Mouse (Mus musculus): ENCODE measurements around the gene Atxn10. TPM values are rescaled to one million over a fixed set of nuclear protein-coding genes. Genes with fewer than 3 reads are reported as not detected.
A peak's percentile ranks its signal among the peaks of the same experiment; 100 is the strongest.

The Atxn10 gene
- polyA plus RNA-seq (2015; fragmentation: Nextera tagmentation; extraction: Ambion mirVana): 538 and 548 TPM in 2 replicates

DNA sequence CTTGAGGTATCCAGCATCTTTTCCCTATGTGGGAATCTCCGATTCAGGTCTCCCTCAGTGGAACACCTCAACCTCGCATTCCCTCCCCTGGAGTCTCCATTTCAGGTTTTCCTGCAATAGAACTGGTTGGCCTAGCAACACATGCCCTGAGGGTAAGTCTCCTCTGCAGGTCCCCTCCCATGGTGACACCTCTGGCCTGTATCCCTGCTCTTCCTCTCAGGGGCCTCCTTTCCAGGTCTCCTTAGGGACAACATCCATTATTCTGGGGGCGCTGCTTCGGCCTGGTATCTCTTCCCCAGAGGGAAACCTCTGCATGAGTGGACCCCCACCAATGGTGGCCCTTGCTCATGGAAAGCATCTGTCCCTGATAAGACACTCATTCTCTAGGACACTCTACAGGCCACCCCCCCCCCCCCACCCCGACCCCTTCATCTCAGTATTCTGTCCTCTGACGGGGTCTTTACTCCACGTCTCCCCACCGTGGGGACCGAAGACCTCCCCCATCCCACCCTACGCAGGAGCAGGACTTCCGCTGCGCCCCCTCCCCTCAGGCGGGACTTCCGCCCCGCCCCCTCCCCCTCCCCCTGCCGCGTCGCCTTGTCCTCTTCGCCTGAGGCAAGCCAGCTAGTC, at the start of gene Atxn10:
TSS of gene Atxn10 (plus strand) at position 575 of the 630 bp plus-strand sequence.
- peak within 1 kb of the TSS; percentile 98 for H3K27ac ChIP-seq (ENCODE audit: low read length)
- no peaks in the 10 kb centered on the region for H3K9me3 ChIP-seq (replicated peaks; ENCODE audit: control insufficient read depth, low read length, poor library complexity, severe bottlenecking)
- H3K4me3 ChIP-seq (ENCODE audit: low read depth, low read length): peak within 1 kb of the TSS; percentile 79
- H3K9ac ChIP-seq (ENCODE audit: low read depth, low read length): peak within 1 kb of the TSS; percentile 98
- H3K27me3 ChIP-seq (ENCODE audit: control insufficient read depth, insufficient read depth, low read depth, low read length): no peaks in the 10 kb centered on the region
- H3K36me3 ChIP-seq (ENCODE audit: control insufficient read depth, insufficient read depth, low read length): no peaks in the 10 kb centered on the region
- H3K4me1 ChIP-seq (ENCODE audit: control insufficient read depth, insufficient read depth, low read length): peaks cover 25% of the 10 kb centered on the region
- peak within 1 kb of the TSS; percentile 90 for H3K4me2 ChIP-seq (ENCODE audit: low read length)
- ATAC-seq: peak; percentile 89
- WGBS: 14% methylated on average over 8 of the region's 19 CpGs

DNA sequence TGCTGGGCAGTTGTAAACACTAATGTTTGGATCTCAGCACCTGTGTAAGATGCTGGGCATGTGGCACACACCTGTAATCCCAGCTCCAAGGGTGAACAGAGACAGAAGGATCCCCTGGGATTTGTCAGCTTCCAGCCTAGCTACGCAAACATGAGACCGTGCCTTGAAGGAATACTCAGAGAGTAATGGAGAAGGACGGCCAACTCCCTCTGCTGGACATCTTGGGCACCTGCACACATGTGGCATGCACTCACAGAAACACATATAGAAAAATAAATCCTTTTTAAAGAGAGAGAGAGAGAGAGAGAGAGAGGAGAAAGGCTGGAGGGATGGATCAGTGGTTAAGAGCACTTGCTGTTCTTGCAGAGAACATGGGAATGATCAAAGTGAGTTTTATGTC, 41.4 kb upstream of the Atxn10 start:
- Histone ChIP-seq H3K36me3 (ENCODE audit: control insufficient read depth, insufficient read depth, low read length) (no peaks in the 10 kb centered on the region), H3K4me1 (ENCODE audit: control insufficient read depth, insufficient read depth, low read length) (peaks cover 7% of the 10 kb centered on the region), H3K4me2 (ENCODE audit: low read length) (no peak overlapping the region), H3K27ac (ENCODE audit: low read length) (no peak overlapping the region), H3K9me3 (replicated peaks; ENCODE audit: control insufficient read depth, low read length, poor library complexity, severe bottlenecking) (no peaks in the 10 kb centered on the region), H3K4me3 (ENCODE audit: low read depth, low read length) (no peak overlapping the region), H3K27me3 (ENCODE audit: control insufficient read depth, insufficient read depth, low read depth, low read length) (no peaks in the 10 kb centered on the region), H3K9ac (ENCODE audit: low read depth, low read length) (no peak overlapping the region)
- WGBS: 92% methylated on average over 3 of the region's 3 CpGs
- ATAC-seq: no peak

DNA sequence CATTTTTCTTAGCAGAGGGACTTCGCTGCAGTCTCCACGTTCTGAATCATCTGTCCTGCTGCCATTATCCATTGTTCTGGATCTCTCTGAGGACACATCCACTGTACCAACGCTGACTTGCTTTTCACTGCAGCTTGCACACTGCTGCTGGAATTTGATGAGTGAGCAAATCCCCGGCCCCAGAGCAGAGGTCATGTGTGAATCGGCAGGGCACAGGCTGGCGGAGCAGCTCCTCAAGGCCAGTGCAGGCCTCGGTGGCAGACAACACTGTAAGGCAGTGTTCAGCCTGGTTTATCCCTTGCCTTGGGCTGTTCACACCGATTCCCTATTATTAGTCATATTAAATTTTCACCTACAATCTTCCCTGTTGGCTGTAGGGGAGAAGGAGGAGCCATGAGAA, 40.5 kb upstream of the Atxn10 start:
- H3K4me1 ChIP-seq (ENCODE audit: control insufficient read depth, insufficient read depth, low read length): peaks cover 7% of the 10 kb centered on the region
- H3K4me3 ChIP-seq (ENCODE audit: low read depth, low read length): no peak overlapping the region
- no peaks in the 10 kb centered on the region for H3K27me3 ChIP-seq (ENCODE audit: control insufficient read depth, insufficient read depth, low read depth, low read length)
- peak overlapping the region; percentile 36 for H3K9ac ChIP-seq (ENCODE audit: low read depth, low read length)
- H3K27ac ChIP-seq (ENCODE audit: low read length): peak overlapping the region; percentile 77
- peak; percentile 48 for ATAC-seq
- H3K9me3 ChIP-seq (replicated peaks; ENCODE audit: control insufficient read depth, low read length, poor library complexity, severe bottlenecking): no peaks in the 10 kb centered on the region
- WGBS: 54% methylated on average over 8 of the region's 8 CpGs
- no peaks in the 10 kb centered on the region for H3K36me3 ChIP-seq (ENCODE audit: control insufficient read depth, insufficient read depth, low read length)
- H3K4me2 ChIP-seq (ENCODE audit: low read length): no peak overlapping the region

DNA sequence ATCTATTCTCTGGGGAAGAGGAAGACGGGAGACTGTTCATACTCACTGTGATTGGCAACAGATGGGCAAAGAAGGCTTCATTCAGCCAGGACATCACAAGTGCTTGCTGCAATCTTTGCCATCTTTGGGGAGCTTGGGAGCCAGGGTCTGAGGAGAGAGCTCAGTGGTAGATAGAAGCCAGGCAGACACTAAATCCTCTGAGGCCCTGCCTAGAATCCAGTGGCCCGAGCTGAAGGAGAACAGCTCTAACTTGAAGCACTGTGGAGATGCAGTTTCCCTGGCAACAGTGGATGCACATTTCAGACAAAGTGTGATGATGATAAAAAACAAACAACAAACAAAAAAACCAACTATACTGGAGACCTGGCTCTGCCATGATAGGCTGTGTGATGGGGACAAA, 40.1 kb upstream of the Atxn10 start:
- H3K4me1 ChIP-seq (ENCODE audit: control insufficient read depth, insufficient read depth, low read length): peaks cover 7% of the 10 kb centered on the region
- no peak overlapping the region for H3K4me2 ChIP-seq (ENCODE audit: low read length)
- H3K36me3 ChIP-seq (ENCODE audit: control insufficient read depth, insufficient read depth, low read length): no peaks in the 10 kb centered on the region
- WGBS: 12% methylated on average over 2 of the region's 2 CpGs
- no peaks in the 10 kb centered on the region for H3K9me3 ChIP-seq (replicated peaks; ENCODE audit: control insufficient read depth, low read length, poor library complexity, severe bottlenecking)
- peak overlapping the region; percentile 77 for H3K27ac ChIP-seq (ENCODE audit: low read length)
- peak; percentile 14; the same call in 1 of the 2 replicates for ATAC-seq
- H3K27me3 ChIP-seq (ENCODE audit: control insufficient read depth, insufficient read depth, low read depth, low read length): no peaks in the 10 kb centered on the region
- H3K4me3 ChIP-seq (ENCODE audit: low read depth, low read length): no peak overlapping the region
- no peak overlapping the region; the same call in 1 of the 2 replicates for H3K9ac ChIP-seq (ENCODE audit: low read depth, low read length)

GRCm38 (mm10) chr15:85296538-85296937, 39.5 kb upstream of the Atxn10 start:
- no peak overlapping the region for H3K27ac ChIP-seq (ENCODE audit: low read length)
- H3K27me3 ChIP-seq (ENCODE audit: control insufficient read depth, insufficient read depth, low read depth, low read length): no peaks in the 10 kb centered on the region
- H3K9me3 ChIP-seq (replicated peaks; ENCODE audit: control insufficient read depth, low read length, poor library complexity, severe bottlenecking): no peaks in the 10 kb centered on the region
- no peak for ATAC-seq
- H3K4me1 ChIP-seq (ENCODE audit: control insufficient read depth, insufficient read depth, low read length): peaks cover 7% of the 10 kb centered on the region
- no peak overlapping the region for H3K9ac ChIP-seq (ENCODE audit: low read depth, low read length)
- no peak overlapping the region for H3K4me2 ChIP-seq (ENCODE audit: low read length)
- 79% methylated on average over 3 of the region's 3 CpGs for WGBS
- no peak overlapping the region for H3K4me3 ChIP-seq (ENCODE audit: low read depth, low read length)
- H3K36me3 ChIP-seq (ENCODE audit: control insufficient read depth, insufficient read depth, low read length): no peaks in the 10 kb centered on the region

GRCm38 (mm10) chr15:85298167-85298781, 37.8 kb upstream of the Atxn10 start:
- Histone ChIP-seq H3K9me3 (replicated peaks; ENCODE audit: control insufficient read depth, low read length, poor library complexity, severe bottlenecking) (no peaks in the 10 kb centered on the region), H3K36me3 (ENCODE audit: control insufficient read depth, insufficient read depth, low read length) (no peaks in the 10 kb centered on the region), H3K4me2 (ENCODE audit: low read length) (no peak overlapping the region), H3K4me1 (ENCODE audit: control insufficient read depth, insufficient read depth, low read length) (peaks cover 7% of the 10 kb centered on the region), H3K27ac (ENCODE audit: low read length) (no peak overlapping the region), H3K27me3 (ENCODE audit: control insufficient read depth, insufficient read depth, low read depth, low read length) (no peaks in the 10 kb centered on the region), H3K9ac (ENCODE audit: low read depth, low read length) (no peak overlapping the region), H3K4me3 (ENCODE audit: low read depth, low read length) (no peak overlapping the region)
- no peak for ATAC-seq
- 55% methylated on average over 17 of the region's 17 CpGs for WGBS

DNA sequence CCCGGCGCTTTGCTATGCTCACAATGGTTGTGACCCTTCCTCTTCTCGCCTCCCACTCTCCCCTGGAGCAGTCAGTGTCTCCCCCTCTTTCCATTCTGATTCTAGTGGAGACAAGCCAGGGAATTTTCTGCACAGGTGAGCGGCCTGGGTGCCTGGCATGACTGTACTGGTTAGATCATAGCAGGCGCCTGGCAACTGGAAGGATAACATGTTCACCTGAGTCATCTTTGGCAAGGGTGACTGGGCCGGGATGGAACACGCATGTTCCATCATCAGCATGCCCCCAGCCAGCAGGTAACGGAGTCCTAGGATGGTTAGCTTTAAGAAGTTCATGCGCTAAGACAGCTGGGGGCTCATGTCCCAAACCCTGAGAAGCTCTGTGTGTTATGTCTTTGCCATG, 37.1 kb upstream of the Atxn10 start:
- no peak overlapping the region for H3K9ac ChIP-seq (ENCODE audit: low read depth, low read length)
- WGBS: 91% methylated on average over 9 of the region's 9 CpGs
- no peak overlapping the region for H3K4me3 ChIP-seq (ENCODE audit: low read depth, low read length)
- no peak overlapping the region for H3K27ac ChIP-seq (ENCODE audit: low read length)
- no peaks in the 10 kb centered on the region for H3K9me3 ChIP-seq (replicated peaks; ENCODE audit: control insufficient read depth, low read length, poor library complexity, severe bottlenecking)
- peaks cover 7% of the 10 kb centered on the region for H3K4me1 ChIP-seq (ENCODE audit: control insufficient read depth, insufficient read depth, low read length)
- no peaks in the 10 kb centered on the region for H3K36me3 ChIP-seq (ENCODE audit: control insufficient read depth, insufficient read depth, low read length)
- no peak overlapping the region for H3K4me2 ChIP-seq (ENCODE audit: low read length)
- ATAC-seq: no peak
- H3K27me3 ChIP-seq (ENCODE audit: control insufficient read depth, insufficient read depth, low read depth, low read length): no peaks in the 10 kb centered on the region

DNA sequence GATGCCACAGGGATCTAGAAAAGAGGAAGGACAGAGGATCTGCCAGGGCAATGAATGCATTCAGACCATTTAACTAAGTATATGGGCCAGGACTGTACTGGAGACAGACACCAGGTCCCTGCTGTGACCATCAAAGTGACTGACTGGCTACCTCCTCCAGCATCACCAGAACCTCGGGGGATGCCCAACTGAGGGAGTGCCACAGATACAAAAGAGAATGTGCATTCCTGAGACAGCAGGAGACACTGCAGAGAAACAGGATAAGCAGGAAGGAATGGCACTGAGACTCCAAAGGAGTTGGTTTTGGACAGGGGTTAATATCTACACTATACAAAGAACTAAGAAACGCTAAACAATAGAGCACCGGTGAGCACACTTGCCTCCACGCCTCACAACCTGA, 32.8 kb upstream of the Atxn10 start:
- Histone ChIP-seq H3K4me2 (ENCODE audit: low read length) (no peak overlapping the region), H3K9me3 (replicated peaks; ENCODE audit: control insufficient read depth, low read length, poor library complexity, severe bottlenecking) (no peaks in the 10 kb centered on the region), H3K4me3 (ENCODE audit: low read depth, low read length) (no peak overlapping the region), H3K4me1 (ENCODE audit: control insufficient read depth, insufficient read depth, low read length) (no peaks in the 10 kb centered on the region), H3K27ac (ENCODE audit: low read length) (no peak overlapping the region), H3K27me3 (ENCODE audit: control insufficient read depth, insufficient read depth, low read depth, low read length) (no peaks in the 10 kb centered on the region), H3K9ac (ENCODE audit: low read depth, low read length) (no peak overlapping the region), H3K36me3 (ENCODE audit: control insufficient read depth, insufficient read depth, low read length) (no peaks in the 10 kb centered on the region)
- WGBS: 61% methylated on average over 4 of the region's 4 CpGs
- ATAC-seq: no peak

- H3K4me1 ChIP-seq (ENCODE audit: control insufficient read depth, insufficient read depth, low read length): no peaks in the 10 kb centered on the region
- H3K9ac ChIP-seq (ENCODE audit: low read depth, low read length): no peak overlapping the region
- H3K4me3 ChIP-seq (ENCODE audit: low read depth, low read length): no peak overlapping the region
- no peaks in the 10 kb centered on the region for H3K27me3 ChIP-seq (ENCODE audit: control insufficient read depth, insufficient read depth, low read depth, low read length)
- no peak for ATAC-seq
- H3K4me2 ChIP-seq (ENCODE audit: low read length): no peak overlapping the region
- WGBS: 84% methylated on average over 4 of the region's 4 CpGs
- H3K27ac ChIP-seq (ENCODE audit: low read length): no peak overlapping the region
- H3K36me3 ChIP-seq (ENCODE audit: control insufficient read depth, insufficient read depth, low read length): no peaks in the 10 kb centered on the region
- H3K9me3 ChIP-seq (replicated peaks; ENCODE audit: control insufficient read depth, low read length, poor library complexity, severe bottlenecking): no peaks in the 10 kb centered on the region
Observed at GRCm38 (mm10) chr15:85303976-85304375, 32.1 kb upstream of the Atxn10 start.

Data from midbrain, embryonic 16.5 days (tissue).